Mouse (Mus musculus) forebrain, postnatal 0 days (tissue): ENCODE data around the gene Rad9a. TPM values are rescaled to one million over a fixed set of nuclear protein-coding genes. Genes with fewer than 3 reads are reported as not detected.
A peak's percentile ranks its signal among the peaks of the same experiment; 100 is the strongest.

ENCODE experiments used
- ATAC-seq: fragments of 200-750 bp; cut with Nextera tagmentation; 2 replicates; pipeline ENCODE4 v1.8.0; 2017; ENCODE audit warnings: mild to moderate bottlenecking, moderate library complexity
- DNase-seq: peaks from one replicate; pipeline ENCODE4 v3.0.0-alpha.2; 2015
- H3K27ac ChIP-seq: fragments of 300-500 bp; sonication (generic); 2 replicates; pipeline ENCODE4 v1.5.1; 2014; ENCODE audit warnings: low read depth, mild to moderate bottlenecking, antibody characterized with exemption, low read length, moderate library complexity, mixed read lengths
- H3K27me3 ChIP-seq: fragments of 300-500 bp; sonication (generic); 2 replicates; pipeline ENCODE4 v1.6.1; 2014; ENCODE audit warnings: mild to moderate bottlenecking, low read length, mixed read lengths; ENCODE audit not compliant: insufficient read depth
- H3K36me3 ChIP-seq: fragments of 300-500 bp; sonication (generic); 2 replicates; pipeline ENCODE4 v1.6.1; 2014; ENCODE audit warnings: mild to moderate bottlenecking, moderate library complexity; ENCODE audit not compliant: insufficient read depth
- H3K4me1 ChIP-seq: fragments of 300-500 bp; sonication (generic); 2 replicates; pipeline ENCODE4 v1.6.1; 2014; ENCODE audit warnings: antibody characterized with exemption; ENCODE audit not compliant: insufficient read depth
- H3K4me2 ChIP-seq: fragments of 300-500 bp; sonication (generic); 2 replicates; pipeline ENCODE4 v1.6.1; 2014; ENCODE audit warnings: low read depth, mild to moderate bottlenecking, moderate library complexity
- H3K4me3 ChIP-seq: fragments of 300-500 bp; sonication (generic); 2 replicates; pipeline ENCODE4 v1.5.1; 2014; ENCODE audit warnings: low read depth, low read length, mixed read lengths
- H3K9ac ChIP-seq: fragments of 300-500 bp; sonication (generic); 2 replicates; pipeline ENCODE4 v1.6.1; 2014; ENCODE audit warnings: mild to moderate bottlenecking
- H3K9me3 ChIP-seq: fragments of 300-500 bp; sonication (generic); 2 replicates; pipeline ENCODE4 v1.6.1; 2016; ENCODE audit warnings: low read length
- CTCF ChIP-seq: sonication (generic); IDR thresholded peaks from 2 replicates; pipeline ENCODE4 v1.5.1; 2016; ENCODE audit warnings: antibody characterized with exemption, control low read depth, low read depth
- WGBS: fragments of 180-500 bp; shearing (Covaris S2); extraction: QIAGEN DNeasy Blood & Tissue Kit; methylation state at CpG from one replicate; pipeline ENCODE4 v1.1.7; 2014; 5-methylcytosine and 5-hydroxymethylcytosine counted together
- polyA plus RNA-seq: library from polyadenylated mRNA; unstranded; fragments of >200 nt; fragmentation: Nextera tagmentation; extraction: Ambion mirVana; gene quantifications from 2 replicates; pipeline ENCODE4 v1.2.1, GENCODE M21; 2015
- total RNA-seq: library from RNA; depleted of rRNA; stranded (reverse); fragments of >200 nt; gene quantifications from 2 replicates; pipeline ENCODE4 v1.2.3, GENCODE M21; 2014

The Rad9a gene
- total and polyA plus RNA-seq, 2 experiments from 2014 or later: 16.4 to 16.5 TPM

GRCm38 (mm10) chr19:4214071-4214770 lies 12.8 kb upstream of the Rad9a start, which contains the start of the genes Clcf1 and AC109138.7:
Gene Clcf1 (plus strand): TSS chr19:4214238.
Gene AC109138.7 (plus strand): TSS chr19:4214357.
- H3K4me2 ChIP-seq: peak within 1 kb of the TSS; percentile 90
- H3K27me3 ChIP-seq: peaks cover 25% of the 10 kb centered on the region
- H3K4me1 ChIP-seq: no peaks in the 10 kb centered on the region
- H3K27ac ChIP-seq: no peak within 1 kb of the TSS
- WGBS: 2% methylated on average over 43 of the region's 49 CpGs
- no peaks in the 10 kb centered on the region for H3K9me3 ChIP-seq
- peak within 1 kb of the TSS; percentile 48 for H3K4me3 ChIP-seq
- H3K9ac ChIP-seq: peak within 1 kb of the TSS; percentile 44
- ATAC-seq: peak; percentile 14; the same call in 1 of the 2 replicates
- no peaks in the 10 kb centered on the region for H3K36me3 ChIP-seq
- TF ChIP-seq CTCF: no peak
- no peak for DNase-seq

- no peak for TF ChIP-seq CTCF
- no peak overlapping the region for H3K4me2 ChIP-seq
Measured at GRCm38 (mm10) chr19:4213524-4213974, 12.1 kb upstream of the Rad9a start.

GRCm38 (mm10) chr19:4211891-4212588 lies 10.6 kb upstream of the Rad9a start:
- ATAC-seq: no peak
- no peak overlapping the region for H3K27ac ChIP-seq
- no peaks in the 10 kb centered on the region for H3K4me1 ChIP-seq
- H3K36me3 ChIP-seq: no peaks in the 10 kb centered on the region
- 34% methylated on average over 4 of the region's 4 CpGs for WGBS
- H3K4me3 ChIP-seq: no peak overlapping the region
- no peak overlapping the region for H3K4me2 ChIP-seq
- DNase-seq: no peak
- H3K27me3 ChIP-seq: peaks cover 24% of the 10 kb centered on the region
- no peaks in the 10 kb centered on the region for H3K9me3 ChIP-seq
- no peak for TF ChIP-seq CTCF
- H3K9ac ChIP-seq: no peak overlapping the region

More at GRCm38 (mm10) chr19:4213524-4213974, 12.1 kb upstream of the Rad9a start:
- no peak for DNase-seq
- ATAC-seq: no peak
- H3K27me3 ChIP-seq: peaks cover 25% of the 10 kb centered on the region
- H3K27ac ChIP-seq: no peak overlapping the region
- WGBS: 11% methylated on average over 9 of the region's 9 CpGs
- H3K4me3 ChIP-seq: no peak overlapping the region
- no peaks in the 10 kb centered on the region for H3K9me3 ChIP-seq
- no peaks in the 10 kb centered on the region for H3K36me3 ChIP-seq
- no peak overlapping the region for H3K9ac ChIP-seq
- H3K4me1 ChIP-seq: no peaks in the 10 kb centered on the region

GRCm38 (mm10) chr19:4208563-4208962 lies 7.1 kb upstream of the Rad9a start:
- no peak for TF ChIP-seq CTCF
- Histone ChIP-seq H3K27ac (no peak overlapping the region), H3K4me3 (no peak overlapping the region), H3K27me3 (peaks cover 1% of the 10 kb centered on the region; the same call in 1 of the 2 replicates), H3K4me2 (no peak overlapping the region), H3K9ac (no peak overlapping the region), H3K4me1 (no peaks in the 10 kb centered on the region), H3K9me3 (no peaks in the 10 kb centered on the region), H3K36me3 (no peaks in the 10 kb centered on the region)
- ATAC-seq (no peak), DNase-seq (no peak)
- WGBS: 77% methylated on average over 5 of the region's 5 CpGs

GRCm38 (mm10) chr19:4206971-4207370 lies 5.5 kb upstream of the Rad9a start:
- H3K36me3 ChIP-seq: no peaks in the 10 kb centered on the region
- 2% methylated on average over 2 of the region's 2 CpGs for WGBS
- ATAC-seq: peak; percentile 70

GRCm38 (mm10) chr19:4204889-4205288 lies 3.4 kb upstream of the Rad9a start:
- Histone ChIP-seq H3K27ac (no peak overlapping the region), H3K4me3 (no peak overlapping the region), H3K4me1 (peaks cover 15% of the 10 kb centered on the region; the same call in 1 of the 2 replicates), H3K9ac (no peak overlapping the region), H3K9me3 (no peaks in the 10 kb centered on the region), H3K27me3 (no peaks in the 10 kb centered on the region), H3K36me3 (no peaks in the 10 kb centered on the region), H3K4me2 (no peak overlapping the region)
- 47% methylated on average over 4 of the region's 4 CpGs for WGBS
- DNase-seq (no peak), ATAC-seq (no peak)
- no peak for TF ChIP-seq CTCF

More at GRCm38 (mm10) chr19:4206971-4207370, 5.5 kb upstream of the Rad9a start:
- Histone ChIP-seq H3K27me3 (no peaks in the 10 kb centered on the region), H3K9me3 (no peaks in the 10 kb centered on the region), H3K4me3 (no peak overlapping the region), H3K9ac (no peak overlapping the region), H3K4me2 (no peak overlapping the region), H3K4me1 (0 out of 2 replicates have a peak, but pooled peaks cover 4% of the 10 kb centered on the region), H3K27ac (no peak overlapping the region)
- TF ChIP-seq CTCF: peak; percentile 92
- DNase-seq: peak; percentile 58
